Mouse (Mus musculus): Measurements from ENCODE around the gene Sipa1l1.

DNA sequence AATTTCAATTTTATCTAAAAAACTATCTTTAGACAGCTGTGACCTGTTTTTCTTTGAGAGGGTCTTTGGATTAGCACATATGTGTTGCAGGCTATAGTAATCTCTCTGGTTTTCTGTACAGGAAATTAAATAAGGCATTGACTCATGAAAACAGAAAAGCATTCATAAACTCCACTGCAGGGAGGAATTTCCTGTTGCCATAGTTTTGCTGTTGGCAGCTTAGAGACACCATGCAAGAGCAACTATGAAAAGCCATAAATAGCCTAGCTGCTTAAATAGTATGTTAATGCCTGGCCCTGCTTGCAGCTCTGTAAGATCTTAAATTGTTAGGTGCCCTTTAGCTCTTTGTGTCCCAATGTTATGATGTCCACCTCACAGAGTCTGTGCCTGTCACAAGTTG is 204.9 kb downstream of the Sipa1l1 start:
- TF ChIP-seq CTCF (IDR thresholded peaks at IDR 0.05; ENCODE audit: low read depth, low read length): no peak
- no peak for TF ChIP-seq POLR2A (IDR thresholded peaks at IDR 0.05; ENCODE audit: borderline replicate concordance, low read depth, low read length)

All from bone marrow macrophage, adult 2 months (primary cell).